Comparison of ENCODE assay signal across 7 mouse cellular contexts in genomic region chr9:122864848-122865247, GRCm38 (mm10). TPM values are rescaled to one million over a fixed set of nuclear protein-coding genes. Genes with fewer than 3 reads are reported as not detected.
A peak's percentile ranks its signal among the peaks of the same experiment; 100 is the strongest.
DNase-seq lines count a peak whose midpoint lies in the region; ATAC-seq and TF ChIP-seq lines count a peak whose summit lies in the region.

No protein-coding gene starts in this region.

- H3K27ac ChIP-seq in neural tube, embryonic 11.5 days (ENCODE audit: low read depth, low read length) = no peak overlapping the region
- H3K27ac ChIP-seq in limb, embryonic 14.5 days (replicated peaks; ENCODE audit: low read depth, low read length) = no peak overlapping the region

- H3K9ac ChIP-seq in neural tube, embryonic 11.5 days (ENCODE audit: low read length) = peak overlapping the region; percentile 93
- H3K9ac ChIP-seq in limb, embryonic 14.5 days (ENCODE audit: low read depth, low read length, severe bottlenecking) = peak overlapping the region; percentile 89

- H3K27me3 ChIP-seq in neural tube, embryonic 11.5 days (ENCODE audit: control insufficient read depth, insufficient read depth, low read length) = no peaks in the 10 kb centered on the region
- no peaks in the 10 kb centered on the region for H3K27me3 ChIP-seq in limb, embryonic 14.5 days (ENCODE audit: control insufficient read depth, insufficient read depth, low read length)

- WGBS in neural tube, embryonic 11.5 days = 57% methylated on average over 3 of the region's 3 CpGs
- WGBS in limb, embryonic 14.5 days = 66% methylated on average over 3 of the region's 3 CpGs

- H3K4me3 ChIP-seq in neural tube, embryonic 11.5 days (ENCODE audit: low read depth, low read length) = peak overlapping the region; percentile 84
- H3K4me3 ChIP-seq in limb, embryonic 14.5 days (replicated peaks; ENCODE audit: low read length) = peak overlapping the region; percentile 71

- H3K9me3 ChIP-seq in neural tube, embryonic 11.5 days (ENCODE audit: control insufficient read depth, low read length) = peaks cover 3% of the 10 kb centered on the region; the same call in 1 of the 2 replicates
- H3K9me3 ChIP-seq in limb, embryonic 14.5 days (ENCODE audit: control insufficient read depth, low read length) = peaks cover 15% of the 10 kb centered on the region

- peaks cover 22% of the 10 kb centered on the region for H3K36me3 ChIP-seq in neural tube, embryonic 11.5 days (ENCODE audit: control insufficient read depth, insufficient read depth, low read length)
- peaks cover 26% of the 10 kb centered on the region for H3K36me3 ChIP-seq in limb, embryonic 14.5 days (ENCODE audit: control insufficient read depth, insufficient read depth, low read length)

- ATAC-seq in neural tube, embryonic 11.5 days (ENCODE audit: insufficient read depth, low FRiP score, low TSS enrichment) = no peak
- ATAC-seq in erythroblast, adult 5-6 weeks (replicated peaks; ENCODE audit: low FRiP score, poor library complexity, severe bottlenecking) = 0 out of 2 replicates have a peak, but pooled peaks have one; percentile 5
- no peak for ATAC-seq in limb, embryonic 14.5 days (ENCODE audit: low FRiP score, low read depth)

- no peak for DNase-seq in neural tube, embryonic 11.5 days (ENCODE audit: low spot score)
- DNase-seq in neural tube, embryonic 10.5 days (ENCODE audit: extremely low spot score, low spot score) = no peak
- DNase-seq in limb, embryonic 14.5 days (ENCODE audit: low spot score) = no peak
- no peak for DNase-seq in urinary bladder, postnatal 4 days (ENCODE audit: low spot score in 2 of 2)
- DNase-seq in urinary bladder, adult 2 months (ENCODE audit: low spot score) = no peak
- DNase-seq in urinary bladder, postnatal 10 days (ENCODE audit: low spot score) = no peak

- peak overlapping the region; percentile 56 for H3K4me2 ChIP-seq in neural tube, embryonic 11.5 days (ENCODE audit: low read depth)
- H3K4me2 ChIP-seq in limb, embryonic 14.5 days (replicated peaks; ENCODE audit: low read depth, low read length, severe bottlenecking) = peak overlapping the region; percentile 75

- no peak for TF ChIP-seq POLR2A in limb, embryonic 14.5 days (IDR thresholded peaks at IDR 0.05; ENCODE audit: borderline replicate concordance, extremely low read depth, insufficient read depth, insufficient read length)

- peaks cover 7% of the 10 kb centered on the region; the same call in 1 of the 2 replicates for H3K4me1 ChIP-seq in neural tube, embryonic 11.5 days (ENCODE audit: control insufficient read depth, insufficient read depth, low read length)
- H3K4me1 ChIP-seq in limb, embryonic 14.5 days (ENCODE audit: control insufficient read depth, insufficient read depth, low read length) = peaks cover 8% of the 10 kb centered on the region

RNA-seq across cellular contexts. Expression of gene Zfp445, which starts 1.0 kb away (rescaled TPM):
- polyA plus RNA-seq in neural tube, embryonic 11.5 days (2014; fragmentation: Nextera tagmentation; extraction: Ambion mirVana) = 80.2 and 88.1 TPM in 2 replicates
- 16.7 TPM in 2 replicates for total RNA-seq in erythroblast, adult 5-6 weeks (2015; ENCODE audit: low replicate concordance)
- 18.7 and 19.8 TPM in 2 replicates for total RNA-seq in erythroblast, adult 5-6 weeks (2017; ENCODE audit: low replicate concordance)
- polyA plus RNA-seq in limb, embryonic 14.5 days (2012; rRNA removed) = 117 and 119 TPM in 2 replicates
- polyA plus RNA-seq in limb, embryonic 14.5 days (2014; fragmentation: Nextera tagmentation; extraction: Ambion mirVana) = 60.4 and 65.2 TPM in 2 replicates
- polyA plus RNA-seq in urinary bladder, adult 2 months (2012; rRNA removed) = 66.7 and 67.3 TPM in 2 replicates

RNA-seq across cellular contexts. Expression of gene Zkscan7, which starts 20.6 kb away (rescaled TPM):
- polyA plus RNA-seq in neural tube, embryonic 11.5 days (2014; fragmentation: Nextera tagmentation; extraction: Ambion mirVana) = 3.0 and 3.3 TPM in 2 replicates
- total RNA-seq in erythroblast, adult 5-6 weeks (2015; ENCODE audit: low replicate concordance) = 0.77 TPM in 1 of 2 replicates, not detected in the other
- not detected in 2 replicates for total RNA-seq in erythroblast, adult 5-6 weeks (2017; ENCODE audit: low replicate concordance)
- 9.1 and 9.3 TPM in 2 replicates for polyA plus RNA-seq in limb, embryonic 14.5 days (2012; rRNA removed)
- polyA plus RNA-seq in limb, embryonic 14.5 days (2014; fragmentation: Nextera tagmentation; extraction: Ambion mirVana) = 2.6 and 3.2 TPM in 2 replicates
- polyA plus RNA-seq in urinary bladder, adult 2 months (2012; rRNA removed) = 7.7 and 9.5 TPM in 2 replicates

RNA-seq across cellular contexts. Expression of gene Gm35549, which starts 21.0 kb away (rescaled TPM):
- polyA plus RNA-seq in neural tube, embryonic 11.5 days (2014; fragmentation: Nextera tagmentation; extraction: Ambion mirVana) = 0.40 TPM in 1 of 2 replicates, not detected in the other
- total RNA-seq in erythroblast, adult 5-6 weeks (2015; ENCODE audit: low replicate concordance) = not detected in 2 replicates
- total RNA-seq in erythroblast, adult 5-6 weeks (2017; ENCODE audit: low replicate concordance) = not detected in 2 replicates
- polyA plus RNA-seq in limb, embryonic 14.5 days (2012; rRNA removed) = not detected in 2 replicates
- polyA plus RNA-seq in limb, embryonic 14.5 days (2014; fragmentation: Nextera tagmentation; extraction: Ambion mirVana) = 0.45 and 0.82 TPM in 2 replicates
- polyA plus RNA-seq in urinary bladder, adult 2 months (2012; rRNA removed) = not detected in 2 replicates

RNA-seq across cellular contexts. Expression of gene Zfp105, which starts 58.0 kb away (rescaled TPM):
- 35.3 and 36.7 TPM in 2 replicates for polyA plus RNA-seq in neural tube, embryonic 11.5 days (2014; fragmentation: Nextera tagmentation; extraction: Ambion mirVana)
- total RNA-seq in erythroblast, adult 5-6 weeks (2015; ENCODE audit: low replicate concordance) = 1.9 TPM in 1 of 2 replicates, not detected in the other
- total RNA-seq in erythroblast, adult 5-6 weeks (2017; ENCODE audit: low replicate concordance) = 1.8 TPM in 1 of 2 replicates, not detected in the other
- polyA plus RNA-seq in limb, embryonic 14.5 days (2012; rRNA removed) = 9.7 and 13.3 TPM in 2 replicates
- 17.4 and 18.8 TPM in 2 replicates for polyA plus RNA-seq in limb, embryonic 14.5 days (2014; fragmentation: Nextera tagmentation; extraction: Ambion mirVana)
- 6.3 and 7.1 TPM in 2 replicates for polyA plus RNA-seq in urinary bladder, adult 2 months (2012; rRNA removed)

RNA-seq across cellular contexts. Expression of gene Tcaim, which starts 59.5 kb away (rescaled TPM):
- 6.1 and 7.0 TPM in 2 replicates for polyA plus RNA-seq in neural tube, embryonic 11.5 days (2014; fragmentation: Nextera tagmentation; extraction: Ambion mirVana)
- 0.19 and 0.84 TPM in 2 replicates for total RNA-seq in erythroblast, adult 5-6 weeks (2015; ENCODE audit: low replicate concordance)
- 1.3 and 1.7 TPM in 2 replicates for total RNA-seq in erythroblast, adult 5-6 weeks (2017; ENCODE audit: low replicate concordance)
- polyA plus RNA-seq in limb, embryonic 14.5 days (2012; rRNA removed) = 6.1 and 6.6 TPM in 2 replicates
- polyA plus RNA-seq in limb, embryonic 14.5 days (2014; fragmentation: Nextera tagmentation; extraction: Ambion mirVana) = 7.3 and 7.8 TPM in 2 replicates
- polyA plus RNA-seq in urinary bladder, adult 2 months (2012; rRNA removed) = 6.6 and 7.1 TPM in 2 replicates
